Mouse (Mus musculus): ENCODE measurements around the gene Pard3. TPM values are rescaled to one million over a fixed set of nuclear protein-coding genes. Genes with fewer than 3 reads are reported as not detected.
"Not testable (repeated sequence)": the region's sequence is repeated elsewhere in the genome, so short reads cannot be mapped to it uniquely, and the experiment has no call there.

The Pard3 gene
- polyA plus RNA-seq, 1 experiment from 2014 or later = 17.3 TPM

DNA sequence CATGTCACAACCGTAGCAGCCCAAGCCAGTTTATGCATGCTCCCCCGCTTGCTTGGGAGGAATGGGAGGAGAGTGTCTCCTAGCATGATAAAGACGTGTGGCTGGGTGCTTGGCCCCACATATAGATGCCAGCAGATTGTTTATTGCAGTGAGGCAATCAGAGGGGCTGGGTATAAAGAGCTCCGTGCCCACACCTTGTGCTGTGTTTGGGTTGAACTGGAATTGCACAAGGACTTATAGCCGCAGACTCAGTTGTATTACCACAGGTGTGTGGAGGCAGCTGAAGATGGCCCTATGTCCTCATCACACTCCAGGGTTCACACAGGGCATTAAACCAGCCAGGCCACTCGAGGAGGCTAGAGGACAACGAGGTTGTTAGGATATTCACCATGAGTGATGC, 98.2 kb downstream of the Pard3 start:
- WGBS = 77% methylated on average over 7 of the region's 7 CpGs
- H3K4me2 ChIP-seq (ENCODE audit: low read depth, low read length) = no peak overlapping the region
- ATAC-seq = peak; percentile 26; the same call in 1 of the 2 replicates
- no peak overlapping the region for H3K4me3 ChIP-seq (ENCODE audit: low read length)
- H3K27ac ChIP-seq (ENCODE audit: low read length) = no peak overlapping the region
- no peaks in the 10 kb centered on the region for H3K9me3 ChIP-seq (ENCODE audit: control insufficient read depth, low read length)
- H3K36me3 ChIP-seq (ENCODE audit: control insufficient read depth, insufficient read depth, low read length) = no peaks in the 10 kb centered on the region
- no peaks in the 10 kb centered on the region for H3K27me3 ChIP-seq (replicated peaks; ENCODE audit: control insufficient read depth, insufficient read depth, low read length)
- H3K9ac ChIP-seq (ENCODE audit: low read depth, low read length) = no peak overlapping the region
- H3K4me1 ChIP-seq (ENCODE audit: control insufficient read depth, insufficient read depth, low read length) = peaks cover 5% of the 10 kb centered on the region

DNA sequence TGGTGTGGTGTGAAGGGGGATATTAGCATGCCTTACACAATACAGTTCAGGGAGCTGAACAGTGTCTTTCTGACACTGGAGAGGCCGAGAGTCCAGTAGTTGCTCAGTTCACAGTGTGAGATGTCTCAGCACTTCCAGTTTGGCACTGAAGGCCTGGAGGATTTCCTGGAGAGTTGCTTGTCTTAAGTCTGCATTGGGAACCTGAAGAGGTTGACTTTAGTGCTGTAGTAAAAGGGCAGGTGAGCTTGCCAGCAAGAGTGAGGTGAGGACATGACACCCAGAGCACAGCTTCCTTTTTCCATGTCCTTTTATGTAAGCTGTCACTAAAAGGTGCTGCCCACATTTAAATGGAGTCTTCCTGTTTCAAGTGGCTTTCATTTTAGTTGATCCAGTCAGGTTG, 99.1 kb downstream of the Pard3 start:
- Histone ChIP-seq H3K36me3 (ENCODE audit: control insufficient read depth, insufficient read depth, low read length) (no peaks in the 10 kb centered on the region), H3K4me3 (ENCODE audit: low read length) (no peak overlapping the region), H3K4me2 (ENCODE audit: low read depth, low read length) (no peak overlapping the region), H3K9ac (ENCODE audit: low read depth, low read length) (no peak overlapping the region), H3K27ac (ENCODE audit: low read length) (no peak overlapping the region), H3K9me3 (ENCODE audit: control insufficient read depth, low read length) (no peaks in the 10 kb centered on the region), H3K27me3 (replicated peaks; ENCODE audit: control insufficient read depth, insufficient read depth, low read length) (no peaks in the 10 kb centered on the region), H3K4me1 (ENCODE audit: control insufficient read depth, insufficient read depth, low read length) (peaks cover 5% of the 10 kb centered on the region)
- WGBS = 83% methylated on average over 1 of the region's 1 CpGs
- ATAC-seq = no peak

DNA sequence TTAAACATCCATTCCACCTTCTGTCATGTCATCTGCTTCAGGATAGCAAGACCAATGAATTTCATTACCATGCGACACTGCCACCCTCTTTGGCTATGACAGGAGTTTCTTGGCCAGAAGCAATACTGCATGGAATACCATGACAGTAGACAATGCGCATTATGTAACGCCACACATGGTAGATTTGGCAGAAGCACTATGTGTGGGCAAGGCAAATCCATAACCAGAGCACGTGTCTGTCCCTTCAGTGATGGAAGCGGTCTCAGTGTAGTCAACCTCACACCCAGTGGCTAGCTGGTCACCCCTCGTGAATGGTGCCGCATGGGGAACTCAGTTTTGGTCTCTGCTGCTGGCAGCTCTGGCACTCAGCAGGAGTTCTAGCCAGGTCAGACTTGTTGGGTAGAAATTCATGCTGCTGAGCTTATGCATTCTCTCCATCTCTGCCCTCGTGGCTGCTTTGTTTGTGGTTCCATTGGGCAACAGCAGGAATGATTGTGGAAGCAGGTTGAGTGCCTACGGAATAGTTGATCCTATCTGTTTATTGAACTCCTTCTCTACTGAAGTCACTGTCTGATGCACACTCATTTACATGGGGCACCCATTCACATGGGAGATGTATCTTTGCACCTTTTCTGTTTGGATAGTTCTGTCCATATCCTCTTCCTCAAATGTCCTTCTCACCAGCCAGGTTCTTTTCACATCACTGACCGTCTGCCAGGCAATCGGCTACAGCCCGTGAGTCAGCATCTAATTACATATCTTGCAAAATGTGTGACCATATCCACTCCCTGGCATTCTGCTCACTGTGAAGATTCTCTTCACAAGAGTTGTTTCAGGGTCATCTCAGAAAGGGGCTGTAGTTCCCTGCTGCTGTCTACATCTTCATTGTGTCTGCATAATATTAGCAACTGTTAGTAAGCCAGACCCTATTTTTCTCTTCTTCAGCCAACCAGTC, 100.9 kb downstream of the Pard3 start:
- H3K9ac ChIP-seq (ENCODE audit: low read depth, low read length) = no peak overlapping the region
- no peak for ATAC-seq
- H3K4me2 ChIP-seq (ENCODE audit: low read depth, low read length) = no peak overlapping the region
- no peaks in the 10 kb centered on the region for H3K36me3 ChIP-seq (ENCODE audit: control insufficient read depth, insufficient read depth, low read length)
- H3K9me3 ChIP-seq (ENCODE audit: control insufficient read depth, low read length) = no peaks in the 10 kb centered on the region
- H3K27me3 ChIP-seq (replicated peaks; ENCODE audit: control insufficient read depth, insufficient read depth, low read length) = no peaks in the 10 kb centered on the region
- peaks cover 7% of the 10 kb centered on the region for H3K4me1 ChIP-seq (ENCODE audit: control insufficient read depth, insufficient read depth, low read length)
- 94% methylated on average over 12 of the region's 12 CpGs for WGBS
- no peak overlapping the region for H3K4me3 ChIP-seq (ENCODE audit: low read length)
- no peak overlapping the region for H3K27ac ChIP-seq (ENCODE audit: low read length)

DNA sequence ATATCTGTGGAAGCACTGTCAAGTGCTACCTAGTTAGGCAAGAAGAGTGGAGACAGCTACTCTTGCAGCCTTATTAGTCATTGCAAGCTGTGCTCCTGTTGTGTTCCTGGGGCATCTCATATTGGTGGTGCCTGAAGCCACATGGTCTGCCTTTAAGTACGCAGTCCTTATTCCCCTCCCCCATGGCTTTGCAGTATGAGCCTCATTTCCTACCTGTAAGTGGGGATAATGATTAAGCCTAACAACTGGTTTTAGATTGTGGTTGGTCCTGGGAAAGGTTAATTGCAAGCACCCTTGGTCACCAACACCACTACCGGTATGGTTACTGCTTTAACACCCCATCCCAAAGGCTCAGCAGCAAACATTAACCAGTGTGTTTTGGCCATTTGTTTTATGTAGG, 104.8 kb downstream of the Pard3 start:
- Histone ChIP-seq H3K9ac (ENCODE audit: low read depth, low read length) (no peak overlapping the region), H3K4me1 (ENCODE audit: control insufficient read depth, insufficient read depth, low read length) (peaks cover 10% of the 10 kb centered on the region; the same call in 1 of the 2 replicates), H3K4me2 (ENCODE audit: low read depth, low read length) (no peak overlapping the region), H3K27me3 (replicated peaks; ENCODE audit: control insufficient read depth, insufficient read depth, low read length) (no peaks in the 10 kb centered on the region), H3K4me3 (ENCODE audit: low read length) (no peak overlapping the region), H3K36me3 (ENCODE audit: control insufficient read depth, insufficient read depth, low read length) (no peaks in the 10 kb centered on the region), H3K27ac (ENCODE audit: low read length) (no peak overlapping the region), H3K9me3 (ENCODE audit: control insufficient read depth, low read length) (no peaks in the 10 kb centered on the region)
- peak; percentile 65 for ATAC-seq
- 64% methylated on average over 2 of the region's 2 CpGs for WGBS

DNA sequence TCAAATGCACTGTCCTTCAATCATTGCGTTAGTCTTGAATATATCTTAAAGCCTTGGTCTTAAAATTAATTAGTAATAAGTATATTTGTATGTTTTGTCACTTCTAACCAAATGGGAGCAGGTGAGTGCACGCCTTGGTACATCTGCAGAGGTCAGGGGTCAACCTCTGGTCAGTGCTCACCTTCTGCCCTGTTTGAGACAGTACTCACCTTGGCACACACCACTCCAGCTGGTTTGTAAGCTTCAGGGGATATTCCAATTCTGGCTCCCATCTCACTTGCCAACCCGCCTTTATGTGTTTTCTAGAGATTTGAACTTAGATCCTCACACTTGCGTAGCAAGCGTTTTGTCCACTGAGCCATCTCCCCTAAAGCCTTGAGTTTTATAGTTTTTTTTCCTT, 105.7 kb downstream of the Pard3 start:
- WGBS = 96% methylated on average over 5 of the region's 5 CpGs
- H3K27ac ChIP-seq (ENCODE audit: low read length) = no peak overlapping the region
- no peaks in the 10 kb centered on the region for H3K9me3 ChIP-seq (ENCODE audit: control insufficient read depth, low read length)
- no peak overlapping the region for H3K4me3 ChIP-seq (ENCODE audit: low read length)
- H3K4me1 ChIP-seq (ENCODE audit: control insufficient read depth, insufficient read depth, low read length) = peaks cover 11% of the 10 kb centered on the region
- no peak overlapping the region for H3K9ac ChIP-seq (ENCODE audit: low read depth, low read length)
- H3K27me3 ChIP-seq (replicated peaks; ENCODE audit: control insufficient read depth, insufficient read depth, low read length) = no peaks in the 10 kb centered on the region
- no peaks in the 10 kb centered on the region for H3K36me3 ChIP-seq (ENCODE audit: control insufficient read depth, insufficient read depth, low read length)
- ATAC-seq = no peak
- H3K4me2 ChIP-seq (ENCODE audit: low read depth, low read length) = no peak overlapping the region

DNA sequence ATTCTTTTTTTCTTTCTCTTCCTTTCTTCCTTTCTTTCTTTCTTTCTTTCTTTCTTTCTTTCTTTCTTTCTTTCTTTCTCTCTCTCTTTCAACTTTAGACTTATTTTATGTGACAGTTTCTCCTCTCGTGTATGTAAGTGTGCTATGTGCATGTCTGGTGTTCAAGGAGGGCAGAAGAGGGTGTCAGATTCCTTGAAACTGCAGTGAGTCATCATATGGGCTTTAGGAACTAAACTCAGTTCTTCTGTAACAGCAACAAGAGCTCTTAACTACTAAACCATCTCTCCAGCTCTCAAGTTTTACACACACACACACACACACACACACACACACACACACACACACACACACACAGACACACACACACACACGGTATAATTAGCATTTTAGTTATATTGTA, 106.7 kb downstream of the Pard3 start:
- H3K27ac ChIP-seq (ENCODE audit: low read length); ATAC-seq; H3K4me3 ChIP-seq (ENCODE audit: low read length); H3K9me3 ChIP-seq (ENCODE audit: control insufficient read depth, low read length); H3K9ac ChIP-seq (ENCODE audit: low read depth, low read length); H3K27me3 ChIP-seq (replicated peaks; ENCODE audit: control insufficient read depth, insufficient read depth, low read length); H3K4me2 ChIP-seq (ENCODE audit: low read depth, low read length); H3K36me3 ChIP-seq (ENCODE audit: control insufficient read depth, insufficient read depth, low read length): not testable (repeated sequence)
- 54% methylated on average over 2 of the region's 2 CpGs for WGBS
- peaks cover 19% of the 10 kb centered on the region for H3K4me1 ChIP-seq (ENCODE audit: control insufficient read depth, insufficient read depth, low read length)

DNA sequence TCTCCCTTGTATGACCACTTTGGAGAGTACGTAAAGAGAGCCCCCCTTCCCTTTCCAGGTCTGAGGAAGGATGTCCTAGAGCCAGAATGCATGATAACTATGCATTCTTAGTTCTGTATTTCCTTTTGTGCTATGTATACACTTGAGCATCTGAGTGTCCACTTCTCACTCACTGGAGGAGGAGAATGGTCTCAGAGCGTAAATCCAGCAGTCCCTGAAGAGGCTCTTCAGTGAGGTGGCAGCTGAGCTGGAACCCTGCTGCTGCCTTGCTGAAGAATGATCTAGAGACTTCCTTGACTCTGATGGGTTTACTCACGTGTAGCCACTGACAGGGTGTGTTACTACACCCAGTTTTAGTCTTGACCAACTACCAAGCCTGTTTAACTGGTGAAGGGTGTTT, 107.2 kb downstream of the Pard3 start:
- no peaks in the 10 kb centered on the region for H3K9me3 ChIP-seq (ENCODE audit: control insufficient read depth, low read length)
- H3K27ac ChIP-seq (ENCODE audit: low read length) = no peak overlapping the region
- no peaks in the 10 kb centered on the region for H3K36me3 ChIP-seq (ENCODE audit: control insufficient read depth, insufficient read depth, low read length)
- H3K27me3 ChIP-seq (replicated peaks; ENCODE audit: control insufficient read depth, insufficient read depth, low read length) = no peaks in the 10 kb centered on the region
- no peak overlapping the region for H3K9ac ChIP-seq (ENCODE audit: low read depth, low read length)
- WGBS = 86% methylated on average over 3 of the region's 3 CpGs
- H3K4me2 ChIP-seq (ENCODE audit: low read depth, low read length) = no peak overlapping the region
- no peak for ATAC-seq
- no peak overlapping the region for H3K4me3 ChIP-seq (ENCODE audit: low read length)
- H3K4me1 ChIP-seq (ENCODE audit: control insufficient read depth, insufficient read depth, low read length) = peaks cover 23% of the 10 kb centered on the region

DNA sequence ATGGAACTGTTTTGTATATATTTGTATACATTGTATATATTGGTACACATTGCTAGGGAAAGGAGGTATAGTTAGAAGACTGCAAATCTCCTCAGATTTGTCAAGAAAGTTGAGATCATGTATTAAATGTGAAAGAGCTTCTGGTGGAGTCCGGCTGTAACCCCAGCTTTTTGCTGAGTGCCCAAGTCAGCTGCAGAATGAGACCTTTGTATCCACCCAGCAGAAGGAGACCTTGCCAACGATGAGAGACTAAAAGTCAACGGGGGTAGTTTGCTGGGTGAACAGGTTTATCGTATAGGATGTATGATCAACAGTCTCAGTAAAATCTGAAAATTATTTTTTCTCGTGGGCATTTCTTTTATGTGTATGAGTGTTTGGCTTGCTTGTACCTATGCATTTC, 109.8 kb downstream of the Pard3 start:
- Histone ChIP-seq H3K9me3 (ENCODE audit: control insufficient read depth, low read length) (no peaks in the 10 kb centered on the region), H3K9ac (ENCODE audit: low read depth, low read length) (no peak overlapping the region), H3K36me3 (ENCODE audit: control insufficient read depth, insufficient read depth, low read length) (no peaks in the 10 kb centered on the region), H3K4me3 (ENCODE audit: low read length) (no peak overlapping the region), H3K4me1 (ENCODE audit: control insufficient read depth, insufficient read depth, low read length) (peaks cover 22% of the 10 kb centered on the region), H3K27me3 (replicated peaks; ENCODE audit: control insufficient read depth, insufficient read depth, low read length) (no peaks in the 10 kb centered on the region), H3K4me2 (ENCODE audit: low read depth, low read length) (no peak overlapping the region), H3K27ac (ENCODE audit: low read length) (no peak overlapping the region)
- no peak for ATAC-seq
- 81% methylated on average over 5 of the region's 5 CpGs for WGBS

DNA sequence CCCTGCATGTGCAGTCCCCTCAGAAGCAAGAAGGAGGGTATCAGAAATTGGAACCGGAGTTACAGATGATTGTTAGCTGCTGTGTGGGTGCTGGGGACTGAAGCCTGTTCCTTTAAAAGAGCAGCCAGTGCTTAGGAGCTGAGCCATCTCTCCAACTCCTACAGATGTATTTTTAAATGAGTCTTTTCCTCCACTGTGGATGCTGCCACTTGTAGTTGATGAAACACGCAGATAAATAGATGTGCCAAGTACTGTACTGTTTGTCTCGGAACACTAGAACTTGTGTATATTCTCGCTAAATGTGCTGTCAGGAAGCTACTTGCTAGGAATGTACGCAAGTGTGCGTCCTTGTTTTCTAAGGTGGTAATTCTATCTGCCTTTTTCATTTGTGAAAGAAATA, 110.7 kb downstream of the Pard3 start:
- 74% methylated on average over 6 of the region's 6 CpGs for WGBS

More for the DNA sequence above, 110.7 kb downstream of the Pard3 start:
- H3K4me2 ChIP-seq (ENCODE audit: low read depth, low read length) = no peak overlapping the region
- no peaks in the 10 kb centered on the region for H3K9me3 ChIP-seq (ENCODE audit: control insufficient read depth, low read length)
- no peak overlapping the region for H3K9ac ChIP-seq (ENCODE audit: low read depth, low read length)
- H3K4me3 ChIP-seq (ENCODE audit: low read length) = no peak overlapping the region
- H3K27me3 ChIP-seq (replicated peaks; ENCODE audit: control insufficient read depth, insufficient read depth, low read length) = no peaks in the 10 kb centered on the region
- no peaks in the 10 kb centered on the region for H3K36me3 ChIP-seq (ENCODE audit: control insufficient read depth, insufficient read depth, low read length)
- ATAC-seq = no peak
- H3K4me1 ChIP-seq (ENCODE audit: control insufficient read depth, insufficient read depth, low read length) = peaks cover 19% of the 10 kb centered on the region
- H3K27ac ChIP-seq (ENCODE audit: low read length) = no peak overlapping the region

All from intestine, embryonic 16.5 days (tissue).